Mouse (Mus musculus) ES-Bruce4 (cell line): ENCODE data around the gene Rptor. TPM values are rescaled to one million over a fixed set of nuclear protein-coding genes. Genes with fewer than 3 reads are reported as not detected.
A peak's percentile ranks its signal among the peaks of the same experiment; 100 is the strongest.

Experiments
- H3K27ac ChIP-seq: 2 replicates; pipeline ENCODE4 v1.5.1; 2012; ENCODE audit warnings: low read length, inconsistent platforms; ENCODE audit not compliant: insufficient read depth
- H3K27me3 ChIP-seq: 2 replicates; pipeline ENCODE4 v1.6.1; 2012; ENCODE audit warnings: mild to moderate bottlenecking, low read length, inconsistent platforms; ENCODE audit not compliant: control insufficient read depth, poor library complexity, insufficient read depth, severe bottlenecking
- H3K36me3 ChIP-seq: 2 replicates; pipeline ENCODE4 v1.6.1; 2012; ENCODE audit warnings: inconsistent platforms, mild to moderate bottlenecking, low read length, moderate library complexity; ENCODE audit not compliant: control insufficient read depth, poor library complexity, insufficient read depth, severe bottlenecking
- H3K4me1 ChIP-seq: one replicate; pipeline ENCODE4 v1.8.1; 2011; ENCODE audit warnings: low read length; ENCODE audit not compliant: control insufficient read depth, insufficient read depth
- H3K4me3 ChIP-seq: 2 replicates; pipeline ENCODE4 v1.5.1; 2011; ENCODE audit warnings: low read depth, mild to moderate bottlenecking, low read length
- H3K9ac ChIP-seq: 2 replicates; pipeline ENCODE4 v1.6.1; 2012; ENCODE audit warnings: low read depth, mild to moderate bottlenecking, inconsistent platforms; ENCODE audit not compliant: poor library complexity, severe bottlenecking
- H3K9me3 ChIP-seq: replicated peaks from 2 replicates; pipeline ENCODE4 v1.6.1; 2012; ENCODE audit warnings: mild to moderate bottlenecking, low read length, inconsistent platforms; ENCODE audit not compliant: control insufficient read depth, poor library complexity, insufficient read depth, severe bottlenecking
- CTCF ChIP-seq: IDR thresholded peaks from one replicate; pipeline ENCODE4 v1.8.1; 2011; ENCODE audit warnings: low read depth, low read length
- EP300 ChIP-seq: IDR thresholded peaks from 2 replicates; pipeline ENCODE4 v1.6.1; 2011; ENCODE audit warnings: low read depth, low read length; ENCODE audit not compliant: insufficient read depth
- POLR2A ChIP-seq: IDR thresholded peaks from one replicate; pipeline ENCODE4 v1.8.1; 2011; ENCODE audit warnings: low read length; ENCODE audit not compliant: insufficient read depth
- polyA plus RNA-seq: library from polyadenylated mRNA; stranded (reverse); fragments of >200 nt; gene quantifications from 2 replicates; pipeline ENCODE4 v1.2.4, GENCODE M21; 2011; ENCODE audit warnings: low read depth; ENCODE audit not compliant: missing spikeins, insufficient read depth, insufficient read length

Rptor gene
- polyA plus RNA-seq, 1 experiment: 41.5 TPM

- no peak overlapping the region for H3K4me3 ChIP-seq
- no peaks in the 10 kb centered on the region for H3K9me3 ChIP-seq
- no peak overlapping the region for H3K9ac ChIP-seq
- H3K27ac ChIP-seq: no peak overlapping the region
- H3K27me3 ChIP-seq: no peaks in the 10 kb centered on the region
- TF ChIP-seq CTCF (no peak), EP300 (no peak), POLR2A (no peak)
- no peaks in the 10 kb centered on the region for H3K36me3 ChIP-seq
- no peaks in the 10 kb centered on the region for H3K4me1 ChIP-seq
Measured at GRCm38 (mm10) chr11:119766023-119766422, 163.3 kb downstream of the Rptor start.

GRCm38 (mm10) chr11:119766782-119767459, 164.2 kb downstream of the Rptor start:
- Histone ChIP-seq H3K9ac (no peak overlapping the region), H3K4me3 (no peak overlapping the region), H3K27me3 (no peaks in the 10 kb centered on the region), H3K27ac (no peak overlapping the region), H3K9me3 (no peaks in the 10 kb centered on the region), H3K36me3 (no peaks in the 10 kb centered on the region), H3K4me1 (no peaks in the 10 kb centered on the region)
- TF ChIP-seq EP300 (no peak), POLR2A (no peak), CTCF (no peak)

- H3K27ac ChIP-seq: no peak overlapping the region
- no peaks in the 10 kb centered on the region for H3K27me3 ChIP-seq
- no peaks in the 10 kb centered on the region for H3K9me3 ChIP-seq
- TF ChIP-seq POLR2A (no peak), CTCF (no peak), EP300 (no peak)
- H3K4me1 ChIP-seq: no peaks in the 10 kb centered on the region
- H3K4me3 ChIP-seq: no peak overlapping the region
- H3K36me3 ChIP-seq: no peaks in the 10 kb centered on the region
- H3K9ac ChIP-seq: no peak overlapping the region
Measured at GRCm38 (mm10) chr11:119767525-119767924, 164.8 kb downstream of the Rptor start.

GRCm38 (mm10) chr11:119768511-119768910, 165.8 kb downstream of the Rptor start:
- Histone ChIP-seq H3K9me3 (no peaks in the 10 kb centered on the region), H3K9ac (no peak overlapping the region), H3K27ac (no peak overlapping the region), H3K27me3 (no peaks in the 10 kb centered on the region), H3K4me3 (no peak overlapping the region), H3K4me1 (no peaks in the 10 kb centered on the region), H3K36me3 (no peaks in the 10 kb centered on the region)
- TF ChIP-seq EP300 (no peak), CTCF (no peak), POLR2A (no peak)

GRCm38 (mm10) chr11:119769666-119770065, 167.0 kb downstream of the Rptor start:
- TF ChIP-seq POLR2A (no peak), CTCF (peak; percentile 44)
- Histone ChIP-seq H3K9ac (no peak overlapping the region), H3K4me3 (no peak overlapping the region), H3K4me1 (no peaks in the 10 kb centered on the region), H3K27me3 (no peaks in the 10 kb centered on the region), H3K9me3 (no peaks in the 10 kb centered on the region), H3K27ac (no peak overlapping the region), H3K36me3 (no peaks in the 10 kb centered on the region)

GRCm38 (mm10) chr11:119770985-119771384, 168.3 kb downstream of the Rptor start:
- 0 out of 2 replicates have a peak, but pooled peaks cover 3% of the 10 kb centered on the region for H3K9me3 ChIP-seq
- TF ChIP-seq EP300 (no peak), CTCF (no peak), POLR2A (no peak)
- no peak overlapping the region for H3K27ac ChIP-seq
- H3K27me3 ChIP-seq: no peaks in the 10 kb centered on the region
- H3K9ac ChIP-seq: no peak overlapping the region
- H3K4me1 ChIP-seq: no peaks in the 10 kb centered on the region
- no peak overlapping the region for H3K4me3 ChIP-seq
- no peaks in the 10 kb centered on the region for H3K36me3 ChIP-seq
